Mouse (Mus musculus) E14TG2a.4 (cell line): Measurements from ENCODE around the gene Hsf2bp.

Source experiments
- H3K27me3 ChIP-seq: 2 replicates; pipeline ENCODE4 v1.6.1; 2014; ENCODE audit warnings: low read length, control low read depth; ENCODE audit not compliant: insufficient read depth
- H3K36me3 ChIP-seq: 2 replicates; pipeline ENCODE4 v1.6.1; 2014; ENCODE audit warnings: low read length, control low read depth; ENCODE audit not compliant: insufficient read depth
- H3K4me1 ChIP-seq: replicated peaks from 2 replicates; pipeline ENCODE4 v1.6.1; 2014; ENCODE audit warnings: low read depth, low read length, control low read depth
- H3K4me3 ChIP-seq: replicated peaks from 2 replicates; pipeline ENCODE4 v1.5.1; 2014; ENCODE audit warnings: mild to moderate bottlenecking, low read length
- H3K9me3 ChIP-seq: 2 replicates; pipeline ENCODE4 v1.6.1; 2014; ENCODE audit warnings: low read length, control low read depth
- CTCF ChIP-seq: conservative IDR thresholded peaks from 2 replicates; pipeline ENCODE4 v1.5.1; 2014; ENCODE audit warnings: low read length
- NANOG ChIP-seq: IDR thresholded peaks from 2 replicates; pipeline ENCODE4 v1.6.1; 2014; ENCODE audit warnings: borderline replicate concordance, low read length, mixed read lengths
- POU5F1 ChIP-seq: IDR thresholded peaks from 2 replicates; pipeline ENCODE4 v1.6.1; 2014; ENCODE audit warnings: low read length, borderline replicate concordance

Hsf2bp gene

GRCm38 (mm10) chr17:32023088-32023487, 13.1 kb downstream of the Hsf2bp start:
- H3K4me1 ChIP-seq: peaks cover 20% of the 10 kb centered on the region
- peaks cover 94% of the 10 kb centered on the region for H3K36me3 ChIP-seq
- no peak overlapping the region for H3K4me3 ChIP-seq
- no peak for TF ChIP-seq CTCF
- H3K9me3 ChIP-seq: no peaks in the 10 kb centered on the region
- H3K27me3 ChIP-seq: no peaks in the 10 kb centered on the region

GRCm38 (mm10) chr17:32022551-32022950, 13.6 kb downstream of the Hsf2bp start:
- TF ChIP-seq POU5F1: no peak
- TF ChIP-seq CTCF: no peak
- TF ChIP-seq NANOG: no peak
- Histone ChIP-seq H3K36me3 (peaks cover 92% of the 10 kb centered on the region), H3K4me1 (peaks cover 17% of the 10 kb centered on the region), H3K4me3 (no peak overlapping the region), H3K27me3 (no peaks in the 10 kb centered on the region), H3K9me3 (no peaks in the 10 kb centered on the region)

GRCm38 (mm10) chr17:32021981-32022380, 14.2 kb downstream of the Hsf2bp start:
- Histone ChIP-seq H3K4me1 (peaks cover 17% of the 10 kb centered on the region), H3K9me3 (no peaks in the 10 kb centered on the region), H3K27me3 (no peaks in the 10 kb centered on the region), H3K36me3 (peaks cover 92% of the 10 kb centered on the region), H3K4me3 (no peak overlapping the region)
- TF ChIP-seq NANOG: no peak
- TF ChIP-seq CTCF: no peak
- TF ChIP-seq POU5F1: no peak

- Histone ChIP-seq H3K36me3 (peaks cover 92% of the 10 kb centered on the region), H3K27me3 (no peaks in the 10 kb centered on the region), H3K4me1 (0 out of 2 replicates have a peak, but pooled peaks cover 6% of the 10 kb centered on the region), H3K9me3 (no peaks in the 10 kb centered on the region), H3K4me3 (no peak overlapping the region)
- TF ChIP-seq CTCF (no peak), NANOG (no peak), POU5F1 (no peak)
Observed at GRCm38 (mm10) chr17:32018127-32018894, 17.8 kb downstream of the Hsf2bp start.

GRCm38 (mm10) chr17:32016481-32016880, 19.7 kb downstream of the Hsf2bp start:
- Histone ChIP-seq H3K36me3 (peaks cover 92% of the 10 kb centered on the region), H3K27me3 (no peaks in the 10 kb centered on the region), H3K4me1 (0 out of 2 replicates have a peak, but pooled peaks cover 6% of the 10 kb centered on the region), H3K9me3 (no peaks in the 10 kb centered on the region), H3K4me3 (no peak overlapping the region)
- TF ChIP-seq POU5F1 (no peak), CTCF (no peak), NANOG (no peak)

- no peaks in the 10 kb centered on the region for H3K27me3 ChIP-seq
- H3K36me3 ChIP-seq: peaks cover 92% of the 10 kb centered on the region
- H3K9me3 ChIP-seq: peaks cover 3% of the 10 kb centered on the region; the same call in 1 of the 2 replicates
- TF ChIP-seq CTCF: no peak
- TF ChIP-seq NANOG: no peak
- TF ChIP-seq POU5F1: no peak
- no peak overlapping the region for H3K4me3 ChIP-seq
- 0 out of 2 replicates have a peak, but pooled peaks cover 5% of the 10 kb centered on the region for H3K4me1 ChIP-seq
Observed at GRCm38 (mm10) chr17:32013659-32014058, 22.5 kb downstream of the Hsf2bp start.

GRCm38 (mm10) chr17:32012254-32012653, 23.9 kb downstream of the Hsf2bp start:
- no peaks in the 10 kb centered on the region for H3K4me1 ChIP-seq
- peaks cover 94% of the 10 kb centered on the region for H3K36me3 ChIP-seq
- no peaks in the 10 kb centered on the region for H3K27me3 ChIP-seq
- TF ChIP-seq CTCF (no peak), POU5F1 (no peak), NANOG (no peak)
- H3K9me3 ChIP-seq: peaks cover 3% of the 10 kb centered on the region; the same call in 1 of the 2 replicates
- no peak overlapping the region for H3K4me3 ChIP-seq

- peaks cover 96% of the 10 kb centered on the region for H3K36me3 ChIP-seq
- H3K4me3 ChIP-seq: no peak overlapping the region
- H3K9me3 ChIP-seq: peaks cover 3% of the 10 kb centered on the region; the same call in 1 of the 2 replicates
- H3K4me1 ChIP-seq: no peaks in the 10 kb centered on the region
- no peaks in the 10 kb centered on the region for H3K27me3 ChIP-seq
- TF ChIP-seq CTCF: no peak
- TF ChIP-seq POU5F1: no peak
- TF ChIP-seq NANOG: no peak
Observed at GRCm38 (mm10) chr17:32011694-32012093, 24.5 kb downstream of the Hsf2bp start.
